Mouse (Mus musculus): ENCODE results near the gene Gm9918.
"Not testable (repeated sequence)": the region's sequence is repeated elsewhere in the genome, so short reads cannot be mapped to it uniquely, and the experiment has no call there.

Gene Gm9918

DNA sequence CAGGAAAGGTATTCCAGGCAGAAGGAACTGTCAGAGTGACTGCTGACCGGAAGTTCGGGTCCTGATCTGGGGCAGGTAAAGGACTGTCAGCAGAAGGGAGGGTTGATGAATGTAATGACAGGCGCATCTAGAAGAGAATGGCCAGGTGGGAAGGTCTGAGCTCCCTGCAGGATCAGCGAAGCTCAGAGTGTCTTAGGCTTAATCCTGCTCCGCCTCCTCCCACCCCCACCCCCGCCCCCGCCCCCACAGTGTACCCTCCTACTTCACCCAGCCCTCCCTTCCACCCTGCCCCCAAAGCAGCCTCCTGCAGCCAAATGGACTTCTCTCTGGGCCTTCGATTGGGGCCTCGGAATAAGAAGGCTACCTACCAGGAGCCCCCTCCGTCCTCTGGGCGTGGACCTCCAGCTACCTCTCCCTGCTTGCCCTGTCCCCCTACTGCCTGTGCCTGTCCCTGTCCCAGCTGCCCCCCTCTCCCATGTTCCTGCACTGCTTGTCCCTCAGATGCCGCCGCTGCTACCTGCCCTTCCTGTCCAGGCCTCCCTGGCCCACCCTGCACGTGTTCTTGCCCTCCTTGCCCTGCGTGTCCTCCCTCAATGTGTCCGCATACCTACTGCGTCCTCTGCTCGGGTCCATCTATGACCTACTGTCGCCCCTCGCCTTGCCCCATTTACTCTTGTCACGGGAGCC is at the start of gene Gm9918:
Gm9918 (plus strand) TSS at position 290 of the 687 bp plus-strand sequence.
- DNase-seq (ENCODE audit: low spot score in 2 of 2): no peak

DNA sequence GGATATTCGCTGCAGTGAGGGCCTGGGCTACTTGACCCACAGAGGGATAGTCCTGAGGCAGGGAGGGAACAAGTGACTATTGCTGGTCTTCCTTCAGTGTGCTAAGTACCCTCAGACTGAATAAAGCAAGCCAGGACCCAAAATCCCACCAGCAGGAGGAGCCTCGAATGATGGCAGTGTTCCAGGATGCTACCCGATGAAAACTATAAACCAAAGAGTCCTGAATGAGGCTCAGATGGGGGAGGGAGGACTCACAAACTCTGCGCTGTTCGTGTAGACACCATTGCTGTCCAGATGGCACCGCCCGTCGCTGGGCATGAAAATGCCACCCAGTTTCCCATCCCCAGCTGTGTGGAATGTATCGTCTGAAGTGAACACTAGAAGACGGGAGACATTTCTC is 48.0 kb upstream of the Gm9918 start:
- DNase-seq (ENCODE audit: low spot score in 2 of 2): no peak

DNA sequence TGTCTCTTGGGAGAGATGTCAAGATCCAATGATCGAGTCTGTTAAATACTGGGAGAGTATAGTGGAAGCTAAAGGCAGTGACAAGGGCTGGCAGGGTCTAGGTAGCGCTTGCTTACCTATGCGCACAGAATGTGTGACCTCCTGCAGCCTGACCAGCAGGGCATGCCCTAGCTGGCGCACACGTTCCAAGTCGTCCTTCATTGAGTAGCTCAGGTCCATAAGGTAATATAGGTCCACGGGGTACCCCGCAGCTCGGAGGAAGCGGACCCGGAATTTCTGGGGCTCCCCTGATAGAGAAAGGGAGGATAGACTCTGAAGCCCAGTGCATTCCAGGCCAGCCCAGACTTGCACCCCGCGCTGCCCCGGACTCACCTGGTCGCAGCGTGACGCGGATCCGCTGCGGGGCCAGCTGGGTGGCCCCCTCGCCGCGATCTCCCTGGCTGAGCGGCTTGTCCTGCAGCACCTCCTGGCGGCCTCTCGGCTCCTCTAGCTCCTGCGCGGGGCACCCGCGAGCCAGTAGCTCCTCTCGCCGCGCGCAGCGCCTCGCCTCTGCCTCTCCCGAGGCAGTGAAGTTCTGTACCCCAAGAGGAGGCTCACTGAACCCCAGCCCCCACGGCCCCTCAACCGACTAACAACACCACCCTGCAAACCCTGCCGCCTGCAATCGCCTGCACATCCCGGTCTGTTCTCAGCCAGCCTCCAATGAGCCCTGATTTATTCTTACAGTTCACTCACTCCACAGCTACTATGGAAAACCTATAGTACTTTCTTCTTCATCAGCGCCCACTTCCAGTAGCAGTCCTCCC is 46.0 kb upstream of the Gm9918 start:
- DNase-seq (ENCODE audit: low spot score in 2 of 2): peak in 1 of 2 experiments; percentile 72

DNA sequence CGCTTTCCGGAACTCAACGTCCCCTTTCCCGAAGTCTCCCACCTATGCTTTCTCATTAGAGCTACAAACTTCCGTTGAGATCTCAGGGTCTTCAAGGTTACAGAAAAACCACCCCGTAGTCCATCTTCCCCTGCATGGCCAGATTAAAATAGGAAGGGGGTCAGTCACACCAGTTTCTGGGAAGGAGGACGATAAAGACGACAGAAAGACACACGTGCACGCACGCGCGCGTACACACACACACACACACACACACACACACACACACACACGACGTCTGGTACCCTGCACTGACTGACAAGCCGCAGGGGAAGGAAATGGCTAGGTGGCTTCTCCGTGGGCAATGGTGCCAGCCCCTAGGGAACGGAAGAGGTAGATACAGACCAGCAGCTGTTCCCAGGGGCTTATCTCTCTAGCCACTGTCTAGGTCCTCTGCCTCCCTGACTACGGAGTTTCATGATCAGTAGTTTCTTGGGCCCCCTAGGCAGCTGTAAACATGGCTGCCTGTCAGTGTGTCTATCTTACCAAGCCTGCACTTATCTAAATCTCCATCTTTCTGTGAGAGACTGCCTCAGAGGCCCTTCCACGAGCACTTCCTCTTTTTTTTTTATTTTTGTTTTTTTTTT is 45.3 kb upstream of the Gm9918 start:
- no peak for DNase-seq (ENCODE audit: low spot score in 2 of 2)

DNA sequence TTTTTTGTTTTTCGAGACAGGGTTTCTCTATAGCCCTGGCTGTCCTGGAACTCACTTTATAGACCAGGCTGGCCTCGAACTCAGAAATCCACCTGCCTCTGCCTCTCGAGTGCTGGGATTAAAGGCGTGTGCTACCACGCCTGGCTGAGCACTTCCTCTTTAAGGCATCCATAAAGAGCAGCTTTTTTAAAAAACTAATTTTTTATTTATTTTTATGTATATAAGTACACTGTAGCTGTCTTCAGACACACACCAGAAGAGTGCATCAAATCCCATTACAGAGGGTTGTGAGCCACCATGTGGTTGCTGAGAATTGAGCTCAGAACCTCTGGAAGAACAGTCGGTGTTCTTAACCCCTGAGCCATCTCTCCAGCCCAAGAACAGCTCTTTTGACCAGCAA is 44.7 kb upstream of the Gm9918 start:
- not testable (repeated sequence) for DNase-seq (ENCODE audit: low spot score in 2 of 2)

DNA sequence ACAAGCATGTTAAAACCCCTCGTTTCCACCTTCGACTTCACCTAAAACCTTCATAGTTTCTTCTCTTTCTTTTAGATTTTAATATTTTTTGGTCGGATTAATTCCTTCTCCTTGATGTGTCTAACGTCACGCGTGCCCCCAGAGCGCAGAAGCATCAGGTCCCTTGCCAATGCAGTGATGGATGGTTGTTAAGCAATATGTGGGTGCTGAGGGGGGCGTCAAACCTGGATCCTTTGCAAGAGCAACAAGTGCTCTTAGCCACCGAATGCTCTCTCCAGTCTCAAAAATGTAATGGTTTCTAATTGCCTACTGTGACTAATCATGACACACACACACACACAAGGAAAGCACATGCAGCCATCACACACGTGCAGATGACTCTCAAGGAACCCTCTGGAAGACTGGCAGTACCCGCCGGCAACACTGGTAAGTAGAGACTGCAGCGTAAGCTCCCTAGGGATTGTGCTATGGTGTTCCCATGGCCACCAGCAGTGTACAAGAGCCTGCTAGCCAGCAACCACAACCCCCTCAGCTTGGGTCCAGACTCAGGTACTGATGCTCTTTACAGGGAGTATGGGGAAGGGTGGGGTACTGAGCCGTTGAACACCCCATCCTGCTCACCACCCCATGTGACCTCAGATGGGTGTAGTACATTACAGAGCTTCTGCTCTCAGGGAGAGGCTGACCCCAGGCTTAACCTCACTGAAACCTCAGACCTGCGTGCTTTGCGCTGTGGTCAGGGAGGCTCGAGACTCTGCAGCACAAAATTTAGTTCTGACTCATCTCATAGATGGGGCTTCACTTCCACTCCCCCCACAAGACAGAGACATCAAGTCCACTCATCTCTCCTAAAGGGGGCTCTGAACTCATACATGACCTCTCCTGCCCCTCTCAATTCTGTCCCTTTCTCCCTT is 39.7 kb upstream of the Gm9918 start:
- no peak for DNase-seq (ENCODE audit: low spot score in 2 of 2)

DNA sequence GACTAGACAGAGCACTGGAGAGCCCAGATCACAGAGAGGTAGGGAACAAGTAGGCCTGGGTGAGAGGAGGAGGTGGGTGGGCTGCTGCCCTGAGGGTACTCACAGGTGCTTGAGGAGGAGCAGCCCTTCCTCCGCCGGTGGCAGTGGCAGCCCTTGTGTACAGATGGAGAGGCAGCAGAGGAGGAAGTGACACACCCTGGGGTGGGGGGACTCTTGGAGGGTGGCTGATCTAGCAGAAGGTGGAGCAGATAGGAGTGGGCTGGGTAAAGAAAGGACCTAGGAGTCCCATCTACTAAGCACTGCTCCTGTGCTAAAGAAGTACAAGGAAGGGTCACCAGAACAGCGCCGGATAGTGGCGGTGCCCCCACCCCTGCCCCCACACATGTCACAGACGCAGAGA is 38.6 kb upstream of the Gm9918 start, which contains the start of gene Itgb7:
Itgb7 (minus strand) TSS at position 197 of the 400 bp plus-strand sequence.
- no peak for DNase-seq (ENCODE audit: low spot score in 2 of 2)

DNA sequence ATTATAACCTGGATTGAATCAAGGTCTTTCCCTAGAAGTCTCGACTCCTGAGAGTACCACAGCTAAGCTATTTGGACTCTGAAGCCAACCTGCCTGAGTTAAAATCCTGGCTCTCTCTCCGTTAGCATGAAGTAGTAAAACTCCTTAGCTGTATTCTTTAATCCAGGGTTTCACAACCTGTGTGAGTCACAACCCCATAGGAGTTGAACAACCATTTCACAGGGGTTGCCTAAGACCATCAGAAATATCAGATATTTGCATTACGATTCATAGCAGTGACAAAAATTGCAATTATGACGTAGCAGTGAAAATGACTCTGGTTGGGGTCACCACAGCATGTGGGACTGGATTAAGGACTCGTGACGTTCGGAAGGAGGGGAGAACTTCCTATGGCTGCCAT is 37.6 kb upstream of the Gm9918 start:
- DNase-seq (ENCODE audit: low spot score in 2 of 2): no peak

DNA sequence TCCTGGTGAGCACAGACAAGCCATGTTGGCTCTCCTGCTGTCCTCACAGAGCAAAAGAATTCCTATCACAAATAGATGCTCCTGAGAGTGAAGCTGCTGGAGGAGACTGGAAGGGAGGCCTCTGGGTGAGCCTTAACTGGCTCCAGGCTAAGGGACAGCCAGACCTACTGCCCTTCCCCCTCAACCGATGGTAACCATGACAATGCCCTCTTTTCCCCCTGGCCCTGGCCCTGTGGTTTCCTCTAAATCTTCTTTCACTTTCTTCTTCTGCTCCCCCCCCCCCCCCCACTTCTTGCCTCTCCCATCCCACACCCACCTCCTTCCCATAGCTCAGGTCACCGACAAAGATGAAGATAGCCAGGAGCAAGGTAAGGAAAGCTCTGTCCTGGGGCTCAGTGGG is 36.5 kb upstream of the Gm9918 start:
- DNase-seq (ENCODE audit: low spot score in 2 of 2): no peak

DNA sequence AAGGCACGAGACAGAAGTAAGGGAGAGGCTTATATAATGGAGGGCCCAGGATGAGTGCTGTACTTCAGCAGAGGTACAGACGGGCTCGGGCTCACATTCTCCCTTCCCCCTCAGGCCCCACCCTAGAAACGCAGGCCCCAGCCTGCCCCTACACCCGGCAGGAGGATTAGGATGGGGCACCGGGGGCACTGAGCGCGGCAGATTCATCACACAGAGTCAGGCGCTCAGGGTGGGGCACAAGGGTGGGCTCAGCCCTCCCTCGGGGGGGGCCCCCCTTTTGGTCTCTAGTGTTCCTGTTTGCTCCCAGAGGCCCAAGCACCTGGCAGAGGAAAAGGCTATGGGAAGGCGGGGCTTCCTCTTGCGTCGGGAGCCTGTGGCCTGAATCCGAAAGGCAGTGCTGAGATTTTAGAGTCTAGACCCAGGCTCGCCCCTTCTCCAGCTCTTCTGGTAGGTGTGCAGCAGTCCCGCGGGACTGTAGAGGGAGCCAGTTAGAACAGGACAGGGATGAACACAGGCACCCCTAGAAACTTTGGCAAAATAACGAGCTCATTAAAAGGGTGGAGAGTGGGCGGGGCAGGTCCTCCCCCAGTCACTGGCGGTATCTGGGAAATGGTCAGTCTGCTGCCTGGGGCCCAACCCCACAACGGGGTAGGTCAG is 34.9 kb upstream of the Gm9918 start:
- no peak for DNase-seq (ENCODE audit: low spot score in 2 of 2)

DNA sequence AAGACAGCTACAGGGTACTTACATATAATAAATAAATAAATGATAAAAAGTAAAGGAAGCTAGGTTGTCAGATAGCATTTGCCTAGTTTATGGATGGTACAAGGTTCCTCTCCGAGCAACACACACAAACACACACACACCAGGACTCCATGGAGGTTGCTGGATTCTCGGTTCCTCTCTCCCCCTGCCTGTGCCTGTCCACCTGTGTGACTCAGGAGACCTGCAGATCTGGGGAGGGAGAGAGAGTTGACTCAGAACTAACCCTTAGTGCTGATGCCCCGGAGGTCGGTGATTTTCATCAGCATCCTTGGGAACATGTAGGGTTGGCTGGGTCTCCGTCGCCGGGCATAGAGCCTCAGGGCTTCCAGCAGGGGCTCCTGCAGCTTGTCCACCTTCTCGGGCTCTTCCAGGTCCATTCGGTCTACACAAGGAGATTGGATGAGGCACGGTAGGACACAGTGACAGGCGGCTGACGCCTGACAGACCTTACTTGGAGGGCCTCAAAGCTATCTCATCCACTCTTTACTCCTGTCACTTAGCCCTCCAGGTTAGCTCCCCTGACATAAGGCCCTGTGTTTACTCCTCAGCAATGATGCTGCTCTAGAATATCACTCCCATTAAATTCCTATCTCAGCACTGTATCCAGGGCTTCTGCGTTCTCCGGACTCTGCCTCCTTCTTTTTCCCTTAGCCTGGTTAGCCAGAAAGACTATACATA is 31.7 kb upstream of the Gm9918 start:
- no peak for DNase-seq (ENCODE audit: low spot score in 2 of 2)

DNA sequence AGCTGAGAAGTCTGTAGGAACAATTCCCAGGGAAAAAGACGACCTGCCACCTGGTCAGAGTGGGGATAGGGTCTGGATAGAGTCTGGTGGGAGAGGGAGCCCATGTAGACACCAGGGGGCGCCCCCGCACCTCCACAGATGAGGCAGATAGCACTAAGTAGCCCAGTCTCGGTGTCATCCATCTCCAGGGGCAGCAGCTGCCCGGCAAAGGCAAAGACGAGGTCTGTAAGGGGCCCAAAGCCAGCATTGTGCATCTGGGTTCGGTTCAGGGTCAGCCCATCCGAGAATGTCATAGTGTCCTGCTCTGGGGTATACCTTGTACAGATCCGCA is 31.1 kb upstream of the Gm9918 start:
- DNase-seq (ENCODE audit: low spot score in 2 of 2): peak in 1 of 2 experiments; percentile 67

DNA sequence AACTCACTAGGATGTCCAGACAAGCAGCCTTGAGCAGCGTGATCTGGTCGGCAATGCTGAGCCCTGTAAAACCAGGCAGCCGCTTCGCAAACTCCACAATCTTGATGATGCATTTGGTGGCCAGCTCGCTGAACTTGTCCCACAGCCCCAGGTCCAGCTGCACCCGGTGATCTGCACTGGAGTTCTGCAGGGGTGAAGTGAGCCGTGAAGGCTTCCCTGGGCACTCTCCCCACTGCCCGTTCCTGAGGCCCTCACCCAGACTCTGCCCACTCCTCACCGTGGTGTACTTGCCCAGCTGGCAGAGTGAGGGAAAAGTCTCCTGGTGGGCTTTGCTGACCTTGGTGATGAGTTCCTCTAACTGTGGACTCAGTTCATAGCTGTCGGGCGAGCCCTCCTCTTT is 30.5 kb upstream of the Gm9918 start:
- DNase-seq (ENCODE audit: low spot score in 2 of 2): no peak

DNA sequence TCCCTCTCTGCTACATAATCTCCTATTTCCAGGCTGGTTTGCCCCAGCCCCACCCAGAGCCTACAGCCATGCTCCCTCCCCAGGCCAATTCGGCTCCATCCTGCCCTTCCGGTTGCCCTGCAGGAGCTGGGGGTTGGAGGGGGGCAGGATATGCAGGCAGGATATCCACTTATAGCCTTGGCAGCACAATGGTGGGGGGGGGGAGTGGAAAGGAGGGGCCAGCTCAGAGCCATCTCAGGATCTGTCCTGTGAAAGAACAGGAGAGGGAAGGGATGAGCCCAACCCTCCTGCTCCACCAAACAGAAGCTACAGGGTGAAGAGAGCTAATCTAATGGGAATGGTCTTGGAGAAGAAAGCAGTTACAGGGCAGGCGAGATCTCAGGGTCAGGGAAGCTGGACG is 29.8 kb upstream of the Gm9918 start:
- DNase-seq (ENCODE audit: low spot score in 2 of 2): no peak

DNA sequence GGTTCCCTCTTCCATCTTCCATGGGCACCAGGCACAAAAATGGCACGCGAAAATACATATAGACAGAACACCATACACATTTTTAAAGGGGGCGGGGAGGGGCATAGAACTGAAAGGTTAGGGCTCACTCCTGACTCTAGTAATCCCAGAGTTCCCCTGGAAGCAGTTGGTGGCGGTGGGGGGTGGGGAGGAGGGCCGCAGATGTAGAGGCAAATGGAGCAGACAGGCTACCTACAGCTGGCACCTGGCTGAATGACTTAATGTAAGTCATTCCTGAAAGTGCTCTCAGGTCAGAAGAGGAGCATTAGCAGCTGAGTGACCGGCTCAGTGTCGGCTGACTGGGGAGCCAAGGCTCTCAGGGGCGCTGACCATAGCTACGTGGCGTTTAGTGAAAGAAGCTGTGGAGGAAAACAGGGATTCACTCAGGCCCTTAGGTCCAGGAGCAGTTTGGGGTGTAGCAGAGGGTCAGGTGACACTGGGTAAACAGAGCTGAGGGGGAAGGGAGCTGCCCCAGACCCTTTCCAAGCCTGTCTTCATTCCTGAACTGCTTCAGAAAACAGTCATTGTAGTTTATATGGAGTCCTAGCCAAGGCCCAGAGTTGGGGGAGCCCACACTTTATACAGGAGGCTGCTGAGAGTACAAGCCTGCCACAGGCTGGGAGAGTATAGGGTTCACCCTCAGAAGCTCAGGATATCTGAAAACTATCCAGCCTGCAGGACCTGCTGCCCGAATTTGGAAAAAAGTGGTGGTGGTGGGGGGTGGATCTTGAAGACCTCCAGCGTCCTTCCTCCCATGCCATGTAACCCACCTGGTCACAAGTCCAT is 27.7 kb upstream of the Gm9918 start:
- DNase-seq (ENCODE audit: low spot score in 2 of 2): no peak

DNA sequence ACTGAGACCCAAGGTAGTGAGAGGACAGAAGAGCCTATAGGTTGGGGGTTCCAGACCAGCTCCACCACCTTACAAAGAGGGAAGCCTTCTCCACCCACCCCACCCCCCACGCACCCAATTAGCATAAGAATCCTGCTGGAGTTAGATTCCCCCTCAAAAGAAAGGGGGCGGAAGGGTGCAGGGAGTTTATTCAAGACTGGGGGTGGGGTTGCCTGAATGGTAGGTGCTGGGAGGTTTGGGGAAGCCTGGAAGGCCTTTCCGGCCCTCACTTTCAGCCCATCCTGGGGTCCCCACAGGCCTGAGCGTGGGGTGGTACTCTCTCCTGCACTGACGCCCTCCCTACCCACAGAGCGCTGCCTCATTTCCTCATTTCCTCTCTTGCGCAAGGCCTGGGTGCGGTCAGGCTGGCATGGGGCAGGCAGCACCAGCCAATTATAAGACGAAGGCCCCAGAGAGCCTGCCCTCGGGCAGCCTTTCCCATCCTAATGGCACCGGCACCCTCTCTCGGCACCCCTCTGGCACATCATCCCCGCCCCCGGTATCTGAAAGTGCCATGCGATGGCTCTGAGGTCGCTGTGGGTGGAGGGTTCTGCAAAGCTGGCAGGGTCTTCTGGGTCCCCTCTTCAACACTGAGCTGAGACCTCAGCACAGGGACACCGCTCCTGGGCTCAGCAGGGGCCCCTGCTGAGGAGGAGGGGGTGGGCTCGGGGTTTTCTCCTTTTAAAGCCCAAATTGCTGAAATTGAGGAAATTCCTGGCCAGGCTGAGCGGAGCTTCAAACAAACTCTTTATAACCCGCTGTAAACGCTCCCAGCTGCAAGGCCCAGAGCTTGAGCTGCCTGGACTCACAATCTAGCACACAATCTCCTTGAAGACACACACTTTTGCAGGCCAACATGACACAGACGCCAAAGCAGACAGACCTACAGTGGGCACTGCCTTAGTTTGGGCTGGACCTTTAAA is 26.9 kb upstream of the Gm9918 start:
- DNase-seq (ENCODE audit: low spot score in 2 of 2): no peak

DNA sequence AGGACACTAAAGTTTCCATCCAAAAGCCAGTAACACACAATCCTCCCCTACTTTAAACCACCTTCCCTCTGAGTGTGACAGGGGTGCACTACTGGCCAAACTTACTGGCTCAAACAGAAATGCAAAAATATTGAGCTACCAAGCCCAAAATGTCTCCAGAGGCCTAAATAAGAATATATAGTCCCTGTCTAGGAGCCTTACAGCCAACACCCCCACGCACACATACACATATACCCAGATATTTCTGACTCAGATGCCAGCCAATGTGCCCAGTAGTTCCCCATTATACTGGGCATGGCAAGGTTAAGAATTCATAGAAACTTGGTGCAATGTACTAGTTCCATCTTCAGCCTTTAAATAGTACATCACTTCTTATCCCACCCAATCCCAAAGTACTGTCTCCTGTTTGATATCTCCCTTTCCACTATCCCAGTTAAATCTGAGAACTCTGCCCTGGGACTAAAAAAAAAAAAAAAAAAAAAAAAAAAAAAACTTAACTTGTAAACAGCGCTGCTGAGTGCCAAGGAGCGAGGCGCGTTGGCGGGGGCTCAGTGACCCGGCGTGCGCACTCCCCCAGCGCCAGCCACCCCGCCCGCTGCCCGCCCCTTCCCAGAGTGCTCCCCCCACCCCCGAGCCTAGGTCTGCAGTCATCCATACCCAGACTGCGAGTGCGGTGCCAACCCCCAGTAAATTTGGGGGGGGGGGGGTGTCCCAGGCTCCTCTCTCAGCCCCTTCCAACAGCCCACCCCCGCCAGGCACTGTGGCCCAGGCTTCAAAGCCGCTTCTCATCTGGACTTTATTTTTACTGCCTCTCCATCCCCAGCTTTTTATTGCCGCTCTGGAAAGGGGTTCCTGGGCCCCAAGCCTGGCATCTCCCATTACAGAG is 25.8 kb upstream of the Gm9918 start:
- no peak for DNase-seq (ENCODE audit: low spot score in 2 of 2)

DNA sequence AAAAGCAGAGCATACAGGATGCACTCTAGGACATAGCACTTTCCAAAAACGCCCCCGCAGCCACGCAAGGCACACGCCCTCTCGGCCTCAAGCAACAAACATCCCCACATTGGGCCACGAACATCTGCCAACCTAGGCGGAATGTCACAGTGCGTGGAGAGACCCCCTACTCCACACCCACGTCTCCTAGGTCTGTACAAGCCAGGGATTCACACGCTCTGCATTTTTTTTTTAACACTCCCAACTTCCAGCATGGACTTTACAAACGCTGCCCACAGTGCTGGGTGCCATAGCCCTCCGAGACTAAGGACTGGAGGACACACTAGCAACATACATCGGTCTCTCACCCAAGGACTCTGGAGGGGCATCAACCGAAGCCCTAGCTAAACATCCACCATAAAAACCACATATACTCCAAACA is 24.9 kb upstream of the Gm9918 start:
- no peak for DNase-seq (ENCODE audit: low spot score in 2 of 2)

Measured in right cerebral cortex, postnatal 36 days (tissue).